Mouse (Mus musculus): ENCODE data around the gene Msrb3. TPM values are rescaled to one million over a fixed set of nuclear protein-coding genes. Genes with fewer than 3 reads are reported as not detected.

Msrb3 gene
- polyA plus RNA-seq, 1 experiment = 28.9 TPM

DNA sequence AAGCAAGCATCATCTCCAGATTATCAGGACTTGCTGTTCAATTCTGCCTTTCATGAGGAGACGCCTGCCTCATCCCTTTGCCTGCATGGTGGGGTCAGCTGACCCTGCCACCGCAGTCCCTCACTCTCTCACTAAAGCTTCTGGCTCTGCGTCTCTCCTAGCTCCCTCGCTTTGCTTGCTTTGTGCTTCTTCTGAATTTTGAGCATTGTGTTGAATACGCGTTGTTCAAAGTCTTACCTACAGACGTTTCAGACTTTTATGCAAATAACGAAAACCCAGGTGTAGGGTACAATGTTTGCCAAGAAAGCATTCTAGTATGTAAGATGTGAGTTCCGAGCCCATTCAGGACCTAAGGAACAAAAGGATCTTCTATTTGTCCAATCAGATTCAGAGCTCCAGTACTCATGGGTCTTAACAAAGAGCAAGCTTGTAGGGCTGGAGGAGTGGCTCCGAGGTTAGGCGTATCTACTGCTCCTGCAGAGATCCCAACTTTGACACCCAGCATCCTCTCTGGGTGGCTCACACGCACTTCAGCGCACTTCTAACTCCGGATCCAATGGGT, 162.3 kb downstream of the Msrb3 start:
- H3K27ac ChIP-seq (replicated peaks; ENCODE audit: low read depth, low read length) = no peak overlapping the region
- H3K4me1 ChIP-seq (ENCODE audit: control insufficient read depth, insufficient read depth, insufficient read length, low read length) = no peaks in the 10 kb centered on the region
- no peak overlapping the region for H3K4me3 ChIP-seq (ENCODE audit: insufficient read depth, low read depth, low read length)

DNA sequence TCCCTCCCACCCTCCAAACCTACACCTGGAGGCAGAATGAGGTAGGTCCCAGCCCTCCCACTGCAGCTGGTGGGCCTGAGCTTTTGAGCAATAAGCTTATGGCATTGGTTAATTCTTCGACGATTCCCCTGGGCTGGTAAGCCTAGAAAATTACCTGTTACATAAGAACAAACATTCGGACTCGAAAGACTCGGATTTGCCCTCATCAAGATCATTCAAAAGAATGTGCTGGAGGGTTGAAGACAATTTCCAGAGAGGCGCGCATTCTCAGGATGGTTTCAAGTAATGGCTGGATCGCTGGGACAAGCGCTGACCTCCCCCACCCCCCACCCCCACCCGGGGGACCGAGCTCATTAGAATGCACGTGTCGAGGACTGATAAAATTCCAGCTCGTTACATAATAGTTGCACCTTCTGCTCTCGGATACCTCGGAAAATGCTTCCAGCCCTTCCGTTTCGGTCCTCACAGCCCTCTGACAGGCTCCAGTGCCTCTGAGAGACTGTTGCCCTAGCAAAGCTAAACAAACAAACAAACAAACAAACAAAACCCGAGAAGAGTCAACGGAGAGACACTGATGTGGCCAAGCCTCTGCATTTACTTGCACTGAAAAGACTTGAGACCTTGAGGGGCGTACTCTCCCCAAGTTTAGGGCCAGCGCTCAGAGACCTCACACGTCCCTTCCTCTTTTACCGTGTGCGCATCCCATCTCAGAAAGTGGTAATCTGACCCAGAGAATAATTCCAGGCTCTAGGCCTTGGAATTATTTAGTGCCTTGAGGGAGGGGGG, 163.0 kb downstream of the Msrb3 start:
- H3K4me3 ChIP-seq (ENCODE audit: insufficient read depth, low read depth, low read length) = no peak overlapping the region
- no peaks in the 10 kb centered on the region for H3K4me1 ChIP-seq (ENCODE audit: control insufficient read depth, insufficient read depth, insufficient read length, low read length)
- H3K27ac ChIP-seq (replicated peaks; ENCODE audit: low read depth, low read length) = no peak overlapping the region

DNA sequence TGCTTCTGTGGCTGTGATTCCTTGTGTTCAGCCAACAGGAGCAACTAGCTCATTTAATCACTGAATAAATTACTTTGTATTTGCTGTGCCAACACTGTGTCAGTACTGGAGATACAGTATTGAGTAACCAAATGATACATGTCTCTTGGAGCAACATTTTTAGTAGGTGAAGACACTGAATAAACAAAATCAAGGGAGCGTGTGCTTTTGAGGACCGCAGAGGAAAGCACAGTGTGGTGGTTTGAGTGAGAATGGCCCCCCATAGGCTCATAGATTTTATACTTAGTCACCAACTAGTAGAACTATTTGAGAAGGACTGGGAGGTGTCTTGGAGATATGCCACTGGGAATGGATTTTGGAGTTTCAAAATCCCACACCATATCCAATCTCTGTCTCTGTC, 164.5 kb downstream of the Msrb3 start:
- Histone ChIP-seq H3K27ac (replicated peaks; ENCODE audit: low read depth, low read length) (no peak overlapping the region), H3K4me3 (ENCODE audit: insufficient read depth, low read depth, low read length) (no peak overlapping the region), H3K4me1 (ENCODE audit: control insufficient read depth, insufficient read depth, insufficient read length, low read length) (no peaks in the 10 kb centered on the region)

Other genes starting within 250 kb of the Msrb3 start
- 5.3 and 5.7 TPM in 2 replicates for gene Lemd3, start 80.2 kb upstream of the Msrb3 start, polyA plus RNA-seq (2012; ENCODE audit: insufficient read depth, insufficient read length, missing spikeins)
- not detected in 2 replicates for gene Wif1, start 134.9 kb upstream of the Msrb3 start, polyA plus RNA-seq (2012; ENCODE audit: insufficient read depth, insufficient read length, missing spikeins)

Data from brown adipose tissue, adult 24 weeks (tissue).